Mouse (Mus musculus): ENCODE measurements around the gene Exoc6.

DNA sequence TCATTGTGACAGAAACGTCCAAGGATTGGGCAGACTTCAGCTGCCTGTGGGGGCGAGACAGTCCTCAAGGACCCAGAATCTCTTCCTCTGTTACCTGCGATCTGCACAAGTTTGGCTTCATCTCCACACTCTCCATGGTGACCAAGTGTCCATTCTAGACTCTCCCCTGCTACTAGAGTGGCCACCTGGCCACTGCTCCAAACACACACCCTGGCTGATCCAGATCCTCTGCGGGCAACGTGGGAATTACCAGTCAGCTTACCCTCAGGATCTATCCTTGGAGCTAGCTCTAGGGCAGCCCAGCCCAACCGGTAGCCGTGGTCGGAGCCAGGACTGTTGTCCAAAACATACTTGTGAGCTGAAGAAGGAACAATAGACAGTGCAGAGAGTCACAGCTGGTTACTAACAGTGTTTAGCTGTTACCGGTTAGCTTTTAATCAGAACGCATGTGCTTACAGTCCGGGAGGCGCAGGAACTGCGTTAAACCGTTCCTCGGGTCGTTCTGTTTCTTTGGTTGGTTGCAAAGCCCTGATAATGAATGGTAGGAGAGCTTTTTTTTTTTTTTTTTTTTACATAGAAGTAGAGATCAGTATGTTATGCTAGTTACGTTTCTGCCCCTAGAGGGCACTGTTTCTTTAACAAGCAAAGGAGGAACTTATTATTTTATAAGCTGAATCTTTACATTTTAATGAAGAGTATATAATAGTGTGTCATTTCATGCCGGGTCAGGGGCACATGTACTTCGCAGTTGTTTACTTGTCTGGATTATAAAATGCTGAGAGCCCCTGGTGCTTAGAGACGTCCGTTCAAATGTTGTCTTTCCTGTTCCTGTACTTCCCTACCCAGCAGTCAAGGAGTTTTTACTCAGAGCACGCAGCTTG, 52.0 kb downstream of the Exoc6 start:
- TF ChIP-seq CTCF (IDR thresholded peaks at IDR 0.05; ENCODE audit: low read depth) (peak; percentile 49), EP300 (IDR thresholded peaks at IDR 0.05; ENCODE audit: low read depth) (peak; percentile 72)
